ENCODE assay signal across 9 mouse cellular contexts in genomic region chr9:86951958-86952509, GRCm38 (mm10).
A peak's percentile ranks its signal among the peaks of the same experiment; 100 is the strongest.
DNase-seq lines count a peak whose midpoint lies in the region; ATAC-seq and TF ChIP-seq lines count a peak whose summit lies in the region.
"Had no signal": no experiment of that assay in that cellular context is flagged by ENCODE, and none has a peak within 500 bp of the region (broad histone marks: within the 10 kb centered on the region; RNA-seq: fewer than 3 reads in every experiment).

No protein-coding gene starts in this region.

- H3K9me3 ChIP-seq in liver, embryonic 15.5 days (replicated peaks): no peaks in the 10 kb centered on the region

- H3K27ac ChIP-seq in liver, embryonic 15.5 days (replicated peaks): no peak overlapping the region

- no peak overlapping the region for H3K4me2 ChIP-seq in liver, embryonic 15.5 days

- H3K9ac ChIP-seq in liver, embryonic 15.5 days: no peak overlapping the region

- TF ChIP-seq POLR2A in lung, adult 2 months (IDR thresholded peaks at IDR 0.05; ENCODE audit: borderline replicate concordance, extremely low read depth, low read depth, low read length): no peak

- no peaks in the 10 kb centered on the region for H3K36me3 ChIP-seq in liver, embryonic 15.5 days (replicated peaks)

- intact Hi-C loops in heart, postnatal 10 days (cut with DNase I): loop anchor here (5.0 kb wide), 1 partner anchor 70 kb away; the partner anchor contains the start of gene Snap91

- peak; percentile 76 for ATAC-seq in liver, embryonic 15.5 days (ENCODE audit: insufficient read depth)

- WGBS in liver, embryonic 15.5 days (ENCODE audit: insufficient replicate concordance): 49% methylated on average over 11 of the region's 11 CpGs
- WGBS in lung, adult 2 months: 44% methylated on average over 11 of the region's 11 CpGs

- no peak for TF ChIP-seq CTCF in lung, adult 2 months (IDR thresholded peaks at IDR 0.05; ENCODE audit: insufficient read depth, low read length)

- DNase-seq in heart, adult 11 months: peak; percentile 76
- DNase-seq in heart, adult 8-10 months (ENCODE audit: low spot score): no peak
- peak; percentile 29 for DNase-seq in adipocyte (ENCODE audit: low spot score)
- DNase-seq in heart, postnatal 10 days: peak; percentile 23 to 36
- no peak for DNase-seq in layer of hippocampus, postnatal 14 days (ENCODE audit: low spot score in 2 of 2)
- no peak for DNase-seq in testis, postnatal 14 days (ENCODE audit: low spot score)
- no peak for DNase-seq in lung, adult 2 months
- DNase-seq: cerebellum, adult 11 months had no signal

- H3K4me3 ChIP-seq in liver, embryonic 15.5 days (replicated peaks): no peak overlapping the region
- no peak overlapping the region for H3K4me3 ChIP-seq in lung, adult 2 months (replicated peaks; ENCODE audit: extremely low read depth, low read depth, low read length)

- no peaks in the 10 kb centered on the region for H3K4me1 ChIP-seq in liver, embryonic 15.5 days (replicated peaks)
- no peaks in the 10 kb centered on the region for H3K4me1 ChIP-seq in lung, adult 2 months (ENCODE audit: control insufficient read depth, insufficient read depth, low read length)

- no peaks in the 10 kb centered on the region for H3K27me3 ChIP-seq in liver, embryonic 15.5 days

Comparison
In these comparisons a context has a peak if more than half of its experiments do, and no peak if none do; other contexts are left out.
1. DNase-seq: peak in heart, adult 11 months (single experiment), adipocyte (single experiment) and heart, postnatal 10 days (2 of 2); none in heart, adult 8-10 months (single experiment), layer of hippocampus, postnatal 14 days (0 of 2), testis, postnatal 14 days (single experiment) and lung, adult 2 months (single experiment).